Mouse (Mus musculus) gastrocnemius, adult 2 months (tissue): ENCODE data around the gene Apopt1. TPM values are rescaled to one million over a fixed set of nuclear protein-coding genes. Genes with fewer than 3 reads are reported as not detected.

Experiments
- DNase-seq: peaks from one replicate; pipeline ENCODE4 v3.0.0; 2022
- H3K27ac ChIP-seq: fragments of 200-600 bp; 2 replicates; pipeline ENCODE4 v1.8.1; 2022; ENCODE audit warnings: mild to moderate bottlenecking
- H3K4me3 ChIP-seq: fragments of 200-600 bp; 2 replicates; pipeline ENCODE4 v1.8.1; 2022; ENCODE audit warnings: mild to moderate bottlenecking, moderate library complexity
- CTCF ChIP-seq: fragments of 200-600 bp; IDR thresholded peaks from 2 replicates; pipeline ENCODE4 v1.8.1; 2022; ENCODE audit warnings: antibody characterized with exemption, mild to moderate bottlenecking, moderate library complexity
- intact Hi-C: fragments of 180-260 bp; cut with DNase I; formaldehyde crosslinking; loops from one replicate; pipeline ENCODE4 v1.15.1; 2025
- total RNA-seq, 2 experiments: library from RNA; stranded (reverse); gene quantifications; 2 replicates each; pipeline ENCODE4 v1.2.3; 2021

Gene Apopt1
- total RNA-seq, 2 experiments from 2014 or later = 37.4 to 46.7 TPM

GRCm38 (mm10) chr12:111797251-111797650, 84.2 kb downstream of the Apopt1 start:
- H3K4me3 ChIP-seq = no peak overlapping the region
- H3K27ac ChIP-seq = no peak overlapping the region
- intact Hi-C loops = no loop called here
- no peak for TF ChIP-seq CTCF
- no peak for DNase-seq

GRCm38 (mm10) chr12:111798493-111798892, 85.4 kb downstream of the Apopt1 start:
- peak; percentile 53 for DNase-seq
- no peak overlapping the region for H3K27ac ChIP-seq
- H3K4me3 ChIP-seq = no peak overlapping the region
- intact Hi-C loops = no loop called here
- no peak for TF ChIP-seq CTCF

DNA sequence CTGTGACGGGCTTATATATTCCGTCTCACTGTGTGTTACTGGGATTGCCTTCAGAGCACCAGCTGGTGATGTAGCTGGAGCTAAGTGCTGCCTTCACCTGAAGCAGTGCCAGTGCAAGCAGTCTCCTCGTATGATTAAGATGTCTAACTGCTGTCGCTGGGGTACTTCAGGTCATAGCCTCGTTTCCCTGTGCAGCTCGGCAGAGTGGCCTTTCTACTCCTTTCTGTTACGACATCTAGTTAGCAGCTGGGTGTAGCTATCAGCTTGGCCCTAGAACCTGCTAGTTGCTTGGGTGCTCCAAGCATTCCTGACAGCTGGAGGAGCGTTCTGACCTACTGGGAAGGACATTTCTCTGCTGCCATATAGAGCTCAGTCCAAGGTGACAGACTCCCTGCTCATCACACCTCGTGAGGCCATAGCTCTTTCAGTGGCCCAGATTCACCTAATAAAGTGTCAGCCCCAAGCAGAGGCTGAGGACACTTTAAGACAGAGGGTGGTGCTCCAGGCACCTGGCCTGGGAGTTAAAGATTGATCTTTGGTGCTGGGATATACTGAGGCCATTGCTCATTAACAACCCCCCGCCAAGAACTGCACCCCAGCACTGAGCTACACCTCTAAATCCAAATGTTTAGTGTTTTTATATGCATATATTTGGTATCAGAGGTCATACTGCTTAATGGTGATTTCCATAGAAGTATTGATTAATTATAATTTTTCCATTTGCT, 87.6 kb downstream of the Apopt1 start:
- peak overlapping the region; percentile 32; the same call in 1 of the 2 replicates for H3K27ac ChIP-seq
- no peak overlapping the region for H3K4me3 ChIP-seq
- no peak for TF ChIP-seq CTCF
- intact Hi-C loops = no loop called here
- DNase-seq = peak; percentile 41

GRCm38 (mm10) chr12:111803538-111803937, 90.5 kb downstream of the Apopt1 start:
- intact Hi-C loops = no loop called here
- no peak for TF ChIP-seq CTCF
- Histone ChIP-seq H3K4me3 (no peak overlapping the region), H3K27ac (no peak overlapping the region)
- DNase-seq = no peak

Other genes starting within 250 kb of the Apopt1 start
- under 1 TPM; 0.20 to 0.33 TPM for gene Gm266, start 227.4 kb upstream of the Apopt1 start, total RNA-seq
- gene Eif5, start 175.2 kb upstream of the Apopt1 start, total RNA-seq = 100 to 1,000 TPM; 160 to 166 TPM
- gene Mark3, start 138.7 kb upstream of the Apopt1 start, total RNA-seq = 10 to 100 TPM; 48.2 to 60.7 TPM
- gene Ckb, start 40.9 kb upstream of the Apopt1 start, total RNA-seq = 10 to 100 TPM in 1 of 2 experiments, 1 to 10 TPM in 1; 6.7 to 10.8 TPM
- gene Trmt61a, start 35.2 kb upstream of the Apopt1 start, total RNA-seq = 1 to 10 TPM; 3.1 to 3.8 TPM
- 10 to 100 TPM; 14.7 to 19.2 TPM for gene Bag5, start within 50 bp of the Apopt1 start, total RNA-seq
- gene Klc1, start 45.6 kb downstream of the Apopt1 start, total RNA-seq = 10 to 100 TPM; 61.5 to 75.9 TPM
- under 1 TPM in 1 of 2 experiments, not detected in 1; 0.47 TPM for gene Xrcc3, start 100.6 kb downstream of the Apopt1 start, total RNA-seq
- gene Zfyve21, start 100.9 kb downstream of the Apopt1 start, total RNA-seq = 10 to 100 TPM; 15.6 to 18.0 TPM
- gene Ppp1r13b, start 194.8 kb downstream of the Apopt1 start, total RNA-seq = 1 to 10 TPM; 6.7 to 7.1 TPM